In the genomic region with DNA sequence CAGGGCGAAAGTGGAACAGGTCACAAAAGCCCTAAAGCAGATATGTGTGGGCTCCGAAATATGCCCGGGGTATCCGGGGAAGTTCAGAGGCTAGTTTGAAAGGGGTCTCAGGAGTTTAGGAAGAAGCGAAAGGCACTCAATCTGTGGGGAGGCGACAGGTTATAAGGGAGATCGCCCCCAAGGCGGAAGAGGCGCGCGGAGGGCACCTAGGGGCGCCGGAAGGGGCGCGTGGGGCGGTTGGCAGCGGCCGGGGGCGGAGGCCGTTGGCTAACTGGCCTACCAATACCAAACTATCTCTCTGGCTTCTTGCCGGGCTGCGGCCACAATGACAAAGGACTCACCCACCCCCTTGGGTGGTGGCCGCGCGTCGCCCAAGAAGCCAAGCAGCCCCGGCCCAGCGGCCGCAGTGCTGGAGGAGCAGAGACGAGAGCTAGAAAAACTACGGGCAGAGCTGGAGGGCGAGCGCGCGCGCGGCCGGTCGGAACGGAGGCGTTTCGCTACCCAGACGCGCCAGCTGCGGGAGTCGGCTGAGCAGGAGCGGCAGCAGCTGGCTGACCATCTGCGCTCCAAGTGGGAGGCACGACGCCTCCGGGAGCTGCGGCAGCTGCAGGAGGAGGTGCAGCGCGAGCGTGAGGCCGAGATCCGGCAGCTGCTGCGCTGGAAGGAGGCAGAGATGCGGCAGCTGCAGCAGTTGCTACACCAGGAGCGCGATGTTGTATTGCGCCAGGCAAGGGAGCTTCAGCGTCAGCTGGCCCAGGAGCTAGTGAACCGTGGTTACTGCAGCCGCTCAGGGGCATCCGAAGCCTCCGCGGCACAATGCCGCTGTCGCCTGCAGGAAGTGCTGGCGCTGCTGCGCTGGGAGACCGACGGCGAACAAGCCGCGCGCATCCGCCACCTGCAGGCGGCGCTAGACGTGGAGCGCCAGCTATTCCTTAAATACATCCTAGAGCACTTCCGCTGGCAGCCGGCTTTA, we compare ENCODE assay signal across 8 mouse cellular contexts. TPM values are rescaled to one million over a fixed set of nuclear protein-coding genes. Genes with fewer than 3 reads are reported as not detected.
DNase-seq lines count a peak whose midpoint lies in the region; ATAC-seq and TF ChIP-seq lines count a peak whose summit lies in the region.

A gene (plus strand): TSS at position 215 of the 973 bp plus-strand sequence.

- no peak within 1 kb of the TSS for H3K27ac ChIP-seq in bone marrow macrophage, adult 2 months (ENCODE audit: insufficient read depth, low read depth, low read length)
- H3K27ac ChIP-seq in heart, embryonic 11.5 days (ENCODE audit: low read depth, low read length) = no peak within 1 kb of the TSS
- peak within 1 kb of the TSS; percentile 34 for H3K27ac ChIP-seq in kidney, embryonic 15.5 days

- no peaks in the 10 kb centered on the region for H3K36me3 ChIP-seq in heart, embryonic 11.5 days (ENCODE audit: control insufficient read depth, insufficient read depth, low read length)
- H3K36me3 ChIP-seq in kidney, embryonic 15.5 days = no peaks in the 10 kb centered on the region

- peaks cover 16% of the 10 kb centered on the region for H3K27me3 ChIP-seq in heart, embryonic 11.5 days (ENCODE audit: control insufficient read depth, insufficient read depth, low read length)
- H3K27me3 ChIP-seq in kidney, embryonic 15.5 days = peaks cover 48% of the 10 kb centered on the region

- no peaks in the 10 kb centered on the region for H3K9me3 ChIP-seq in heart, embryonic 11.5 days (replicated peaks; ENCODE audit: control insufficient read depth, low read length)
- no peaks in the 10 kb centered on the region for H3K9me3 ChIP-seq in kidney, embryonic 15.5 days (replicated peaks)

- peak within 1 kb of the TSS; percentile 92 for H3K4me2 ChIP-seq in heart, embryonic 11.5 days
- H3K4me2 ChIP-seq in kidney, embryonic 15.5 days = peak within 1 kb of the TSS; percentile 92

- peak; percentile 67 for ATAC-seq in erythroblast, adult 5-6 weeks (replicated peaks; ENCODE audit: low FRiP score, poor library complexity, severe bottlenecking)
- ATAC-seq in heart, embryonic 11.5 days (replicated peaks; ENCODE audit: insufficient number of reproducible peaks, low FRiP score, low TSS enrichment) = 0 out of 2 replicates have a peak, but pooled peaks have one; percentile 63
- ATAC-seq in kidney, embryonic 15.5 days (replicated peaks; ENCODE audit: low FRiP score) = peak; percentile 85
- peak; percentile 34 for ATAC-seq in monocyte, adult 5-6 weeks (replicated peaks; ENCODE audit: insufficient number of reproducible peaks, low FRiP score, low TSS enrichment, poor library complexity, severe bottlenecking)

- peak within 1 kb of the TSS; percentile 72 for H3K4me3 ChIP-seq in bone marrow macrophage, adult 2 months (ENCODE audit: insufficient read depth, low read length)
- peak within 1 kb of the TSS; percentile 50 for H3K4me3 ChIP-seq in heart, embryonic 11.5 days (ENCODE audit: low read depth, low read length)
- peak within 1 kb of the TSS; percentile 52 for H3K4me3 ChIP-seq in kidney, embryonic 15.5 days (replicated peaks)

- H3K9ac ChIP-seq in heart, embryonic 11.5 days (ENCODE audit: low read depth, low read length) = peak within 1 kb of the TSS; percentile 73
- H3K9ac ChIP-seq in kidney, embryonic 15.5 days = peak within 1 kb of the TSS; percentile 46

- peak; percentile 79 for DNase-seq in B cell, adult 2 months
- DNase-seq in liver = peak; percentile 88
- peak; percentile 65 to 69 for DNase-seq in spleen, postnatal 36 days (ENCODE audit: low spot score in 2 of 2)

- 2% methylated on average over 83 of the region's 85 CpGs for WGBS in heart, embryonic 11.5 days (ENCODE audit: insufficient replicate concordance)
- under 1% methylated on average over 85 of the region's 85 CpGs for WGBS in kidney, embryonic 15.5 days

- no peak for TF ChIP-seq POLR2A in bone marrow macrophage, adult 2 months (IDR thresholded peaks at IDR 0.05; ENCODE audit: borderline replicate concordance, low read depth, low read length)

- H3K4me1 ChIP-seq in bone marrow macrophage, adult 2 months (ENCODE audit: control insufficient read depth, insufficient read depth, low read length) = no peaks in the 10 kb centered on the region
- peaks cover 15% of the 10 kb centered on the region for H3K4me1 ChIP-seq in heart, embryonic 11.5 days (ENCODE audit: control insufficient read depth, insufficient read depth, low read length)
- peaks cover 23% of the 10 kb centered on the region for H3K4me1 ChIP-seq in kidney, embryonic 15.5 days

- TF ChIP-seq CTCF in bone marrow macrophage, adult 2 months (IDR thresholded peaks at IDR 0.05; ENCODE audit: low read depth, low read length) = peak; percentile 78

RNA-seq across cellular contexts. Expression of the gene that starts here (rescaled TPM):
- not detected in 2 replicates for polyA plus RNA-seq in bone marrow macrophage, adult 2 months (2012; ENCODE audit: insufficient read depth, insufficient read length, missing spikeins)
- 1.3 TPM in 1 of 2 replicates, not detected in the other for total RNA-seq in erythroblast, adult 5-6 weeks (2015; ENCODE audit: low replicate concordance)
- 0.28 TPM in 1 of 2 replicates, not detected in the other for total RNA-seq in erythroblast, adult 5-6 weeks (2017; ENCODE audit: low replicate concordance)
- polyA plus RNA-seq in heart, embryonic 11.5 days (2014; fragmentation: Nextera tagmentation; extraction: Ambion mirVana) = 0.04 and 0.34 TPM in 2 replicates
- 0.44 and 0.73 TPM in 2 replicates for polyA plus RNA-seq in kidney, embryonic 15.5 days (2015; fragmentation: Nextera tagmentation; extraction: Ambion mirVana)
- total RNA-seq in monocyte, adult 5-6 weeks (2017) = 0.10 to 0.19 TPM in 2 of 3 replicates, not detected in the other

Comparison
In these comparisons a context has a peak if more than half of its experiments do, and no peak if none do; other contexts are left out.
1. Peak in ATAC-seq, H3K4me3 ChIP-seq, H3K9ac ChIP-seq and H3K4me2 ChIP-seq in heart, embryonic 11.5 days; RNA of the gene not detected or under 1 TPM.
2. Peak in ATAC-seq, H3K4me3 ChIP-seq, H3K27ac ChIP-seq, H3K9ac ChIP-seq and H3K4me2 ChIP-seq in kidney, embryonic 15.5 days; RNA of the gene not detected or under 1 TPM.
3. Peak in ATAC-seq in monocyte, adult 5-6 weeks; RNA of the gene not detected or under 1 TPM.
4. ATAC-seq: peak in every context shown above with its lines; median percentile 85 in kidney, embryonic 15.5 days; 67 in erythroblast, adult 5-6 weeks; 63 in heart, embryonic 11.5 days; 34 in monocyte, adult 5-6 weeks.